Mouse (Mus musculus): Measurements from ENCODE around the gene Fam78a. TPM values are rescaled to one million over a fixed set of nuclear protein-coding genes. Genes with fewer than 3 reads are reported as not detected.

Fam78a gene
- polyA plus RNA-seq, 1 experiment from 2014 or later = 0.82 TPM

GRCm38 (mm10) chr2:32024372-32024771 lies 60.3 kb downstream of the Fam78a start:
- Histone ChIP-seq H3K27ac (no peak overlapping the region), H3K27me3 (ENCODE audit: insufficient read depth, low read length) (no peaks in the 10 kb centered on the region), H3K36me3 (ENCODE audit: insufficient read depth, low read length) (peaks cover 57% of the 10 kb centered on the region), H3K4me1 (replicated peaks; ENCODE audit: insufficient read depth, low read length) (no peaks in the 10 kb centered on the region), H3K9me3 (replicated peaks; ENCODE audit: low read length) (no peaks in the 10 kb centered on the region), H3K4me3 (replicated peaks; ENCODE audit: low read depth, low read length) (no peak overlapping the region), H3K4me2 (ENCODE audit: low read length) (no peak overlapping the region), H3K9ac (ENCODE audit: low read depth, low read length) (no peak overlapping the region)
- ATAC-seq (replicated peaks; ENCODE audit: low FRiP score, low read depth) = no peak
- DNase-seq (ENCODE audit: low spot score) = no peak
- 89% methylated on average over 4 of the region's 4 CpGs for WGBS
- no peak for TF ChIP-seq CTCF (IDR thresholded peaks at IDR 0.05; ENCODE audit: low read depth)

GRCm38 (mm10) chr2:32020229-32020628 lies 64.4 kb downstream of the Fam78a start:
- WGBS = 95% methylated on average over 5 of the region's 5 CpGs
- H3K36me3 ChIP-seq (ENCODE audit: insufficient read depth, low read length) = peaks cover 70% of the 10 kb centered on the region
- H3K9ac ChIP-seq (ENCODE audit: low read depth, low read length) = no peak overlapping the region
- DNase-seq (ENCODE audit: low spot score) (no peak), ATAC-seq (replicated peaks; ENCODE audit: low FRiP score, low read depth) (no peak)
- H3K27ac ChIP-seq = no peak overlapping the region
- TF ChIP-seq CTCF (IDR thresholded peaks at IDR 0.05; ENCODE audit: low read depth) = no peak
- no peaks in the 10 kb centered on the region for H3K4me1 ChIP-seq (replicated peaks; ENCODE audit: insufficient read depth, low read length)
- no peak overlapping the region for H3K4me3 ChIP-seq (replicated peaks; ENCODE audit: low read depth, low read length)
- no peaks in the 10 kb centered on the region for H3K9me3 ChIP-seq (replicated peaks; ENCODE audit: low read length)
- H3K4me2 ChIP-seq (ENCODE audit: low read length) = no peak overlapping the region
- no peaks in the 10 kb centered on the region for H3K27me3 ChIP-seq (ENCODE audit: insufficient read depth, low read length)

- H3K9me3 ChIP-seq (replicated peaks; ENCODE audit: low read length) = no peaks in the 10 kb centered on the region
- H3K4me3 ChIP-seq (replicated peaks; ENCODE audit: low read depth, low read length) = no peak overlapping the region
- H3K9ac ChIP-seq (ENCODE audit: low read depth, low read length) = no peak overlapping the region
- WGBS = 75% methylated on average over 4 of the region's 4 CpGs
- ATAC-seq (replicated peaks; ENCODE audit: low FRiP score, low read depth) (no peak), DNase-seq (ENCODE audit: low spot score) (no peak)
- no peaks in the 10 kb centered on the region for H3K4me1 ChIP-seq (replicated peaks; ENCODE audit: insufficient read depth, low read length)
- H3K27me3 ChIP-seq (ENCODE audit: insufficient read depth, low read length) = no peaks in the 10 kb centered on the region
- H3K36me3 ChIP-seq (ENCODE audit: insufficient read depth, low read length) = peaks cover 70% of the 10 kb centered on the region
- TF ChIP-seq CTCF (IDR thresholded peaks at IDR 0.05; ENCODE audit: low read depth) = no peak
- no peak overlapping the region for H3K4me2 ChIP-seq (ENCODE audit: low read length)
- no peak overlapping the region for H3K27ac ChIP-seq
These were observed 65.0 kb downstream of the Fam78a start for GRCm38 (mm10) chr2:32019704-32020103.

GRCm38 (mm10) chr2:32008716-32009115 lies 75.9 kb downstream of the Fam78a start:
- H3K36me3 ChIP-seq (ENCODE audit: insufficient read depth, low read length) = peaks cover 71% of the 10 kb centered on the region

GRCm38 (mm10) chr2:32008311-32008710 lies 76.3 kb downstream of the Fam78a start:
- Histone ChIP-seq H3K27ac (no peak overlapping the region), H3K4me2 (ENCODE audit: low read length) (no peak overlapping the region), H3K27me3 (ENCODE audit: insufficient read depth, low read length) (no peaks in the 10 kb centered on the region), H3K9me3 (replicated peaks; ENCODE audit: low read length) (no peaks in the 10 kb centered on the region), H3K36me3 (ENCODE audit: insufficient read depth, low read length) (peaks cover 74% of the 10 kb centered on the region), H3K4me1 (replicated peaks; ENCODE audit: insufficient read depth, low read length) (no peaks in the 10 kb centered on the region), H3K4me3 (replicated peaks; ENCODE audit: low read depth, low read length) (no peak overlapping the region), H3K9ac (ENCODE audit: low read depth, low read length) (no peak overlapping the region)
- DNase-seq (ENCODE audit: low spot score) (no peak), ATAC-seq (replicated peaks; ENCODE audit: low FRiP score, low read depth) (no peak)
- TF ChIP-seq CTCF (IDR thresholded peaks at IDR 0.05; ENCODE audit: low read depth) = no peak
- WGBS = 90% methylated on average over 2 of the region's 2 CpGs

More at GRCm38 (mm10) chr2:32008716-32009115, 75.9 kb downstream of the Fam78a start:
- Histone ChIP-seq H3K4me3 (replicated peaks; ENCODE audit: low read depth, low read length) (no peak overlapping the region), H3K4me1 (replicated peaks; ENCODE audit: insufficient read depth, low read length) (no peaks in the 10 kb centered on the region), H3K27me3 (ENCODE audit: insufficient read depth, low read length) (no peaks in the 10 kb centered on the region), H3K27ac (no peak overlapping the region), H3K9ac (ENCODE audit: low read depth, low read length) (no peak overlapping the region), H3K4me2 (ENCODE audit: low read length) (no peak overlapping the region), H3K9me3 (replicated peaks; ENCODE audit: low read length) (no peaks in the 10 kb centered on the region)
- ATAC-seq (replicated peaks; ENCODE audit: low FRiP score, low read depth) = no peak
- WGBS = 88% methylated on average over 11 of the region's 11 CpGs
- DNase-seq (ENCODE audit: low spot score) = no peak
- TF ChIP-seq CTCF (IDR thresholded peaks at IDR 0.05; ENCODE audit: low read depth) = no peak

Small RNA genes within 50 kb of the gene (microRNA-seq; reads per million reads assigned to microRNA genes)
- gene Mir7674 = not detected

Other genes starting within 250 kb of the Fam78a start
- gene Fibcd1, start 238.9 kb downstream of the Fam78a start, polyA plus RNA-seq (2015; fragmentation: Nextera tagmentation; extraction: Ambion mirVana) = 0.75 and 0.89 TPM in 2 replicates
- gene Lamc3, start 197.6 kb downstream of the Fam78a start, polyA plus RNA-seq (2015; fragmentation: Nextera tagmentation; extraction: Ambion mirVana) = 2.8 TPM in 2 replicates
- gene Aif1l, start 134.7 kb downstream of the Fam78a start, polyA plus RNA-seq (2015; fragmentation: Nextera tagmentation; extraction: Ambion mirVana) = 129 and 141 TPM in 2 replicates
- gene Nup214, start 110.4 kb downstream of the Fam78a start, polyA plus RNA-seq (2015; fragmentation: Nextera tagmentation; extraction: Ambion mirVana) = 57.6 and 67.3 TPM in 2 replicates
- 4.5 and 4.7 TPM in 2 replicates for gene Plpp7, start 10.7 kb upstream of the Fam78a start, polyA plus RNA-seq (2015; fragmentation: Nextera tagmentation; extraction: Ambion mirVana)
- 31.4 and 33.8 TPM in 2 replicates for gene Prrc2b, start 66.2 kb upstream of the Fam78a start, polyA plus RNA-seq (2015; fragmentation: Nextera tagmentation; extraction: Ambion mirVana)
- 18.5 and 20.1 TPM in 2 replicates for gene Pomt1, start 151.7 kb upstream of the Fam78a start, polyA plus RNA-seq (2015; fragmentation: Nextera tagmentation; extraction: Ambion mirVana)
- gene Uck1, start 175.3 kb upstream of the Fam78a start, polyA plus RNA-seq (2015; fragmentation: Nextera tagmentation; extraction: Ambion mirVana) = 57.9 and 66.7 TPM in 2 replicates
- 17.2 and 18.7 TPM in 2 replicates for gene Golga2, start 202.5 kb upstream of the Fam78a start, polyA plus RNA-seq (2015; fragmentation: Nextera tagmentation; extraction: Ambion mirVana)
- gene Swi5, start 203.2 kb upstream of the Fam78a start, polyA plus RNA-seq (2015; fragmentation: Nextera tagmentation; extraction: Ambion mirVana) = 436 and 445 TPM in 2 replicates

Data from kidney, postnatal 0 days (tissue).